Mouse (Mus musculus): ENCODE measurements around the gene Pnma5. TPM values are rescaled to one million over a fixed set of nuclear protein-coding genes. Genes with fewer than 3 reads are reported as not detected.
"Not testable (repeated sequence)": the region's sequence is repeated elsewhere in the genome, so short reads cannot be mapped to it uniquely, and the experiment has no call there.

Gene Pnma5
- polyA plus RNA-seq (2012; rRNA removed) = 0.13 TPM in 2 replicates

GRCm38 (mm10) chrX:73037003-73037402 is at the start of gene Pnma5:
TSS of gene Pnma5 (minus strand) at chrX:73037103.
- Histone ChIP-seq H3K27me3 (ENCODE audit: control insufficient read depth, insufficient read depth, low read length) (no peaks in the 10 kb centered on the region), H3K4me3 (replicated peaks; ENCODE audit: insufficient read depth, low read depth, low read length) (no peak within 1 kb of the TSS), H3K4me1 (ENCODE audit: control insufficient read depth, insufficient read depth, low read length) (no peaks in the 10 kb centered on the region; the same call in 1 of the 2 replicates), H3K27ac (ENCODE audit: insufficient read depth, low read length) (no peak within 1 kb of the TSS)
- 85% methylated on average over 1 of the region's 1 CpGs for WGBS
- no peak for DNase-seq
- TF ChIP-seq POLR2A (IDR thresholded peaks at IDR 0.05; ENCODE audit: borderline replicate concordance, insufficient read depth, low read length) = no peak
- no peak for TF ChIP-seq CTCF (IDR thresholded peaks at IDR 0.05; ENCODE audit: borderline replicate concordance, insufficient read depth, low read depth, low read length)

- 89% methylated on average over 19 of the region's 19 CpGs for WGBS
- not testable (repeated sequence) for H3K27me3 ChIP-seq (ENCODE audit: control insufficient read depth, insufficient read depth, low read length); H3K4me3 ChIP-seq (replicated peaks; ENCODE audit: insufficient read depth, low read depth, low read length); H3K4me1 ChIP-seq (ENCODE audit: control insufficient read depth, insufficient read depth, low read length); H3K27ac ChIP-seq (ENCODE audit: insufficient read depth, low read length); DNase-seq
Measured at GRCm38 (mm10) chrX:73082267-73083055, 45.6 kb upstream of the Pnma5 start, which contains the start of gene Xlr4a. TSS of gene Xlr4a (minus strand) at chrX:73082478.

GRCm38 (mm10) chrX:73066765-73067312 is 29.9 kb upstream of the Pnma5 start:
- DNase-seq = peak in 1 of 2 experiments; percentile 36
- not testable (repeated sequence) for H3K27ac ChIP-seq (ENCODE audit: insufficient read depth, low read length); H3K4me1 ChIP-seq (ENCODE audit: control insufficient read depth, insufficient read depth, low read length); H3K4me3 ChIP-seq (replicated peaks; ENCODE audit: insufficient read depth, low read depth, low read length); H3K27me3 ChIP-seq (ENCODE audit: control insufficient read depth, insufficient read depth, low read length)
- no CpG with 5 or more reads among the region's 5 CpGs for WGBS

GRCm38 (mm10) chrX:73064415-73064793 is 27.5 kb upstream of the Pnma5 start, which contains the start of gene Pnma3:
TSS of gene Pnma3 (plus strand) at chrX:73064787.
- H3K4me3 ChIP-seq (replicated peaks; ENCODE audit: insufficient read depth, low read depth, low read length) = peak within 1 kb of the TSS; percentile 62
- H3K27ac ChIP-seq (ENCODE audit: insufficient read depth, low read length) = peak within 1 kb of the TSS; percentile 80
- TF ChIP-seq POLR2A (IDR thresholded peaks at IDR 0.05; ENCODE audit: borderline replicate concordance, insufficient read depth, low read length) = no peak
- TF ChIP-seq CTCF (IDR thresholded peaks at IDR 0.05; ENCODE audit: borderline replicate concordance, insufficient read depth, low read depth, low read length) = no peak
- WGBS = 9% methylated on average over 7 of the region's 7 CpGs
- H3K4me1 ChIP-seq (ENCODE audit: control insufficient read depth, insufficient read depth, low read length) = no peaks in the 10 kb centered on the region; the same call in none of the 2 replicates
- H3K27me3 ChIP-seq (ENCODE audit: control insufficient read depth, insufficient read depth, low read length) = no peaks in the 10 kb centered on the region
- DNase-seq = peak in 1 of 2 experiments; percentile 25

GRCm38 (mm10) chrX:73063512-73064414 is 26.9 kb upstream of the Pnma5 start:
- H3K27me3 ChIP-seq (ENCODE audit: control insufficient read depth, insufficient read depth, low read length) = no peaks in the 10 kb centered on the region

GRCm38 (mm10) chrX:73062323-73062722 is 25.4 kb upstream of the Pnma5 start:
- TF ChIP-seq POLR2A (IDR thresholded peaks at IDR 0.05; ENCODE audit: borderline replicate concordance, insufficient read depth, low read length) (no peak), CTCF (IDR thresholded peaks at IDR 0.05; ENCODE audit: borderline replicate concordance, insufficient read depth, low read depth, low read length) (no peak)
- 70% methylated on average over 5 of the region's 5 CpGs for WGBS
- DNase-seq = no peak
- no peaks in the 10 kb centered on the region for H3K27me3 ChIP-seq (ENCODE audit: control insufficient read depth, insufficient read depth, low read length)
- no peak overlapping the region for H3K27ac ChIP-seq (ENCODE audit: insufficient read depth, low read length)
- no peaks in the 10 kb centered on the region; the same call in 1 of the 2 replicates for H3K4me1 ChIP-seq (ENCODE audit: control insufficient read depth, insufficient read depth, low read length)
- no peak overlapping the region for H3K4me3 ChIP-seq (replicated peaks; ENCODE audit: insufficient read depth, low read depth, low read length)

More at GRCm38 (mm10) chrX:73063512-73064414, 26.9 kb upstream of the Pnma5 start:
- H3K4me3 ChIP-seq (replicated peaks; ENCODE audit: insufficient read depth, low read depth, low read length) = peak overlapping the region; percentile 62
- H3K27ac ChIP-seq (ENCODE audit: insufficient read depth, low read length) = peak overlapping the region; percentile 80
- TF ChIP-seq CTCF (IDR thresholded peaks at IDR 0.05; ENCODE audit: borderline replicate concordance, insufficient read depth, low read depth, low read length) (no peak), POLR2A (IDR thresholded peaks at IDR 0.05; ENCODE audit: borderline replicate concordance, insufficient read depth, low read length) (no peak)
- 28% methylated on average over 24 of the region's 24 CpGs for WGBS
- H3K4me1 ChIP-seq (ENCODE audit: control insufficient read depth, insufficient read depth, low read length) = no peaks in the 10 kb centered on the region; the same call in none of the 2 replicates
- peak; percentile 35 to 43 for DNase-seq

GRCm38 (mm10) chrX:73061528-73061927 is 24.6 kb upstream of the Pnma5 start:
- Histone ChIP-seq H3K27ac (ENCODE audit: insufficient read depth, low read length) (no peak overlapping the region), H3K4me1 (ENCODE audit: control insufficient read depth, insufficient read depth, low read length) (no peaks in the 10 kb centered on the region; the same call in 1 of the 2 replicates), H3K4me3 (replicated peaks; ENCODE audit: insufficient read depth, low read depth, low read length) (no peak overlapping the region), H3K27me3 (ENCODE audit: control insufficient read depth, insufficient read depth, low read length) (no peaks in the 10 kb centered on the region)
- 93% methylated on average over 1 of the region's 1 CpGs for WGBS
- DNase-seq = no peak
- TF ChIP-seq CTCF (IDR thresholded peaks at IDR 0.05; ENCODE audit: borderline replicate concordance, insufficient read depth, low read depth, low read length) = no peak
- TF ChIP-seq POLR2A (IDR thresholded peaks at IDR 0.05; ENCODE audit: borderline replicate concordance, insufficient read depth, low read length) = no peak
